Mouse (Mus musculus) liver, embryonic 14.5 days (tissue): ENCODE measurements around the gene Atp5f1. TPM values are rescaled to one million over a fixed set of nuclear protein-coding genes. Genes with fewer than 3 reads are reported as not detected.
A peak's percentile ranks its signal among the peaks of the same experiment; 100 is the strongest.

Source experiments
- ATAC-seq: fragments of 200-750 bp; cut with Nextera tagmentation; 2 replicates; pipeline ENCODE4 v1.8.0; 2017; ENCODE audit warnings: moderate number of reproducible peaks, mild to moderate bottlenecking, moderate library complexity; ENCODE audit not compliant: insufficient read depth
- DNase-seq, 3 experiments: peaks; one replicate each; pipeline ENCODE4 v3.0.0-alpha.2; 2012 to 2013; ENCODE audit warnings: low read depth in 3 of 3, low spot score in 3 of 3
- H3K27ac ChIP-seq: fragments of 300-500 bp; sonication (generic); 2 replicates; pipeline ENCODE4 v1.5.1; 2014; ENCODE audit warnings: moderate library complexity, mild to moderate bottlenecking, control low read depth, inconsistent platforms
- H3K27me3 ChIP-seq: fragments of 300-500 bp; sonication (generic); 2 replicates; pipeline ENCODE4 v1.6.1; 2014; ENCODE audit warnings: mild to moderate bottlenecking, low read length, moderate library complexity; ENCODE audit not compliant: control insufficient read depth, insufficient read depth
- H3K36me3 ChIP-seq: fragments of 300-500 bp; sonication (generic); replicated peaks from 2 replicates; pipeline ENCODE4 v1.6.1; 2014; ENCODE audit warnings: low read depth; ENCODE audit not compliant: control insufficient read depth, insufficient read depth
- H3K4me1 ChIP-seq, 2 experiments: fragments of 200-500 bp in 1 of 2; fragments of 300-500 bp in 1 of 2; sonication (generic) in 1 of 2; replicated peaks; 2 replicates each; pipeline ENCODE4 v1.6.1; 2012 to 2014; ENCODE audit warnings: antibody characterized with exemption in 1 of 2, inconsistent platforms in 1 of 2, low read length in 1 of 2; ENCODE audit not compliant: control insufficient read depth in 2 of 2, insufficient read depth in 2 of 2
- H3K4me2 ChIP-seq: fragments of 300-500 bp; sonication (generic); 2 replicates; pipeline ENCODE4 v1.6.1; 2014; ENCODE audit warnings: low read depth, mild to moderate bottlenecking, control low read depth, moderate library complexity
- H3K4me3 ChIP-seq, 2 experiments: fragments of 200-500 bp in 1 of 2; fragments of 300-500 bp in 1 of 2; sonication (generic) in 1 of 2; 2 replicates each; pipeline ENCODE4 v1.5.1; 2012 to 2014; ENCODE audit warnings: low read depth in 2 of 2, low read length in 2 of 2, mild to moderate bottlenecking in 2 of 2, control low read depth in 1 of 2, inconsistent platforms in 1 of 2, moderate library complexity in 1 of 2; ENCODE audit not compliant: insufficient read depth in 1 of 2
- H3K9ac ChIP-seq: fragments of 300-500 bp; sonication (generic); replicated peaks from 2 replicates; pipeline ENCODE4 v1.6.1; 2014; ENCODE audit warnings: mild to moderate bottlenecking, control low read depth, moderate library complexity
- H3K9me3 ChIP-seq: fragments of 300-500 bp; sonication (generic); 2 replicates; pipeline ENCODE4 v1.6.1; 2016; ENCODE audit warnings: low read length, mixed read lengths; ENCODE audit not compliant: control insufficient read depth
- CTCF ChIP-seq: IDR thresholded peaks from 2 replicates; pipeline ENCODE4 v1.5.1; 2016; ENCODE audit warnings: antibody characterized with exemption, low read depth, control low read depth
- EP300 ChIP-seq: IDR thresholded peaks from 2 replicates; pipeline ENCODE4 v1.6.1; 2016; ENCODE audit warnings: antibody characterized with exemption, low read depth
- WGBS: fragments of 180-500 bp; shearing (Covaris S2); extraction: QIAGEN DNeasy Blood & Tissue Kit; methylation state at CpG from one replicate; pipeline ENCODE4 v1.1.7; 2014; ENCODE audit not compliant: insufficient replicate concordance; 5-methylcytosine and 5-hydroxymethylcytosine counted together
- polyA plus RNA-seq, 2 experiments: library from polyadenylated mRNA; depleted of rRNA in 1 of 2; stranded (reverse) in 1 of 2; unstranded in 1 of 2; fragments of >200 nt; fragmentation: Nextera tagmentation in 1 of 2; extraction: Ambion mirVana in 1 of 2; gene quantifications; 2 replicates each; pipeline versions ENCODE4 v1.2.1 to v1.2.3; 2012 to 2014

Gene Atp5f1
- polyA plus RNA-seq, 2 experiments: 171 to 362 TPM

GRCm38 (mm10) chr3:105951348-105951747, 8.6 kb downstream of the Atp5f1 start:
- WGBS: 82% methylated on average over 7 of the region's 7 CpGs
- peaks cover 62% of the 10 kb centered on the region for H3K36me3 ChIP-seq

GRCm38 (mm10) chr3:105936111-105936510, 23.8 kb downstream of the Atp5f1 start:
- Histone ChIP-seq H3K9me3 (no peaks in the 10 kb centered on the region), H3K4me2 (no peak overlapping the region), H3K9ac (no peak overlapping the region), H3K27me3 (no peaks in the 10 kb centered on the region), H3K36me3 (peaks cover 5% of the 10 kb centered on the region), H3K4me1 (peaks cover 0 to 7% of the 10 kb centered on the region in 2 experiments; a peak in 2 of 4 replicates), H3K4me3 (no peak overlapping the region), H3K27ac (no peak overlapping the region)
- ATAC-seq: no peak
- DNase-seq: no peak
- no peak for TF ChIP-seq EP300
- TF ChIP-seq CTCF: no peak
- 69% methylated on average over 4 of the region's 4 CpGs for WGBS

More at GRCm38 (mm10) chr3:105951348-105951747, 8.6 kb downstream of the Atp5f1 start:
- Histone ChIP-seq H3K9me3 (no peaks in the 10 kb centered on the region), H3K27ac (no peak overlapping the region), H3K4me3 (no peak overlapping the region), H3K4me2 (no peak overlapping the region), H3K4me1 (no peaks in the 10 kb centered on the region; a peak in 1 of 4 replicates), H3K9ac (no peak overlapping the region), H3K27me3 (no peaks in the 10 kb centered on the region)
- no peak for DNase-seq
- TF ChIP-seq EP300 (no peak), CTCF (no peak)
- ATAC-seq: no peak

GRCm38 (mm10) chr3:105935033-105935432, 24.9 kb downstream of the Atp5f1 start:
- no peak for TF ChIP-seq EP300
- TF ChIP-seq CTCF: no peak
- Histone ChIP-seq H3K27ac (no peak overlapping the region), H3K36me3 (no peaks in the 10 kb centered on the region; the same call in 1 of the 2 replicates), H3K4me2 (no peak overlapping the region), H3K27me3 (no peaks in the 10 kb centered on the region), H3K9ac (no peak overlapping the region), H3K4me1 (peaks cover 0 to 7% of the 10 kb centered on the region in 2 experiments; a peak in 2 of 4 replicates), H3K4me3 (no peak overlapping the region), H3K9me3 (no peaks in the 10 kb centered on the region)
- DNase-seq: no peak
- WGBS: 71% methylated on average over 5 of the region's 5 CpGs
- no peak for ATAC-seq

GRCm38 (mm10) chr3:105933926-105934325, 26.0 kb downstream of the Atp5f1 start:
- Histone ChIP-seq H3K9me3 (no peaks in the 10 kb centered on the region), H3K36me3 (no peaks in the 10 kb centered on the region; the same call in 1 of the 2 replicates), H3K27ac (no peak overlapping the region), H3K4me2 (no peak overlapping the region), H3K4me1 (peaks cover 0 to 7% of the 10 kb centered on the region in 2 experiments; a peak in 2 of 4 replicates), H3K27me3 (no peaks in the 10 kb centered on the region), H3K9ac (no peak overlapping the region), H3K4me3 (no peak overlapping the region)
- no peak for TF ChIP-seq EP300
- no peak for TF ChIP-seq CTCF
- ATAC-seq (no peak), DNase-seq (no peak)
- 78% methylated on average over 6 of the region's 6 CpGs for WGBS

- H3K9ac ChIP-seq: no peak within 1 kb of the TSS; the same call in 1 of the 2 replicates
- DNase-seq (peak in 1 of 3 experiments; percentile 22), ATAC-seq (peak; percentile 59; the same call in 1 of the 2 replicates)
- H3K27me3 ChIP-seq: no peaks in the 10 kb centered on the region
- H3K4me3 ChIP-seq: peak within 1 kb of the TSS; percentile 7 to 14; a peak in 2 of 4 replicates
- no peak within 1 kb of the TSS for H3K4me2 ChIP-seq
- peaks cover 0 to 10% of the 10 kb centered on the region in 2 experiments; a peak in 2 of 4 replicates for H3K4me1 ChIP-seq
- no peaks in the 10 kb centered on the region; the same call in 1 of the 2 replicates for H3K36me3 ChIP-seq
- no peak within 1 kb of the TSS for H3K27ac ChIP-seq
- H3K9me3 ChIP-seq: no peaks in the 10 kb centered on the region
- 20% methylated on average over 8 of the region's 8 CpGs for WGBS
- TF ChIP-seq EP300 (no peak), CTCF (no peak)
Observed at GRCm38 (mm10) chr3:105932240-105933071, 27.4 kb downstream of the Atp5f1 start, which contains the start of gene I830077J02Rik. Gene I830077J02Rik (minus strand): TSS chr3:105932664.
